Mouse (Mus musculus) lung, postnatal 0 days (tissue): ENCODE measurements around the gene Lekr1. TPM values are rescaled to one million over a fixed set of nuclear protein-coding genes. Genes with fewer than 3 reads are reported as not detected.
A peak's percentile ranks its signal among the peaks of the same experiment; 100 is the strongest.

Experiments
- ATAC-seq: fragments of 200-750 bp; cut with Nextera tagmentation; 2 replicates; pipeline ENCODE4 v1.8.0; 2017; ENCODE audit warnings: moderate library complexity
- DNase-seq: peaks from one replicate; pipeline ENCODE4 v3.0.0-alpha.2; 2016; ENCODE audit warnings: low spot score
- H3K27ac ChIP-seq: fragments of 300-500 bp; sonication (generic); 2 replicates; pipeline ENCODE4 v1.5.1; 2014; ENCODE audit warnings: antibody characterized with exemption, mild to moderate bottlenecking, low read length, mixed read lengths
- H3K27me3 ChIP-seq: fragments of 300-500 bp; sonication (generic); replicated peaks from 2 replicates; pipeline ENCODE4 v1.6.1; 2014; ENCODE audit warnings: low read length, mixed read lengths; ENCODE audit not compliant: insufficient read depth
- H3K36me3 ChIP-seq: fragments of 300-500 bp; sonication (generic); 2 replicates; pipeline ENCODE4 v1.6.1; 2014; ENCODE audit warnings: low read length, mixed read lengths; ENCODE audit not compliant: insufficient read depth
- H3K4me1 ChIP-seq: fragments of 300-500 bp; sonication (generic); 2 replicates; pipeline ENCODE4 v1.6.1; 2014; ENCODE audit warnings: antibody characterized with exemption, low read depth, low read length, mixed read lengths; ENCODE audit not compliant: insufficient read depth
- H3K4me2 ChIP-seq: fragments of 300-500 bp; sonication (generic); replicated peaks from 2 replicates; pipeline ENCODE4 v1.6.1; 2014; ENCODE audit warnings: low read depth, mild to moderate bottlenecking, low read length, moderate library complexity, mixed read lengths
- H3K4me3 ChIP-seq: fragments of 300-500 bp; sonication (generic); 2 replicates; pipeline ENCODE4 v1.5.1; 2014; ENCODE audit warnings: low read depth, low read length
- H3K9ac ChIP-seq: fragments of 300-500 bp; sonication (generic); replicated peaks from 2 replicates; pipeline ENCODE4 v1.6.1; 2014; ENCODE audit warnings: low read depth, mild to moderate bottlenecking
- H3K9me3 ChIP-seq: fragments of 300-500 bp; sonication (generic); 2 replicates; pipeline ENCODE4 v1.6.1; 2016; ENCODE audit warnings: low read length, mixed read lengths
- CTCF ChIP-seq: IDR thresholded peaks from 2 replicates; pipeline ENCODE4 v1.5.1; 2016; ENCODE audit warnings: antibody characterized with exemption, mild to moderate bottlenecking
- EP300 ChIP-seq: IDR thresholded peaks from 2 replicates; pipeline ENCODE4 v1.6.1; 2016; ENCODE audit warnings: antibody characterized with exemption, mild to moderate bottlenecking, control low read depth
- WGBS: fragments of 180-500 bp; shearing (Covaris S2); extraction: QIAGEN DNeasy Blood & Tissue Kit; methylation state at CpG from one replicate; pipeline ENCODE4 v1.1.7; 2014; 5-methylcytosine and 5-hydroxymethylcytosine counted together
- polyA plus RNA-seq: library from polyadenylated mRNA; unstranded; fragments of >200 nt; fragmentation: Nextera tagmentation; extraction: Ambion mirVana; gene quantifications from 2 replicates; pipeline ENCODE4 v1.2.1, GENCODE M21; 2015

Gene Lekr1
- polyA plus RNA-seq, 1 experiment from 2014 or later = 4.3 TPM

- WGBS = 83% methylated on average over 6 of the region's 6 CpGs
These were observed 38.9 kb upstream of the Lekr1 start for GRCm38 (mm10) chr3:65627021-65627706.

GRCm38 (mm10) chr3:65627707-65628028 is 38.4 kb upstream of the Lekr1 start:
- peak; percentile 64 for DNase-seq
- no peaks in the 10 kb centered on the region for H3K4me1 ChIP-seq
- no peak overlapping the region for H3K27ac ChIP-seq
- ATAC-seq = peak; percentile 86
- no peaks in the 10 kb centered on the region for H3K36me3 ChIP-seq
- H3K27me3 ChIP-seq = no peaks in the 10 kb centered on the region
- no peaks in the 10 kb centered on the region for H3K9me3 ChIP-seq
- WGBS = 66% methylated on average over 2 of the region's 2 CpGs
- no peak overlapping the region for H3K9ac ChIP-seq
- peak; percentile 97 for TF ChIP-seq EP300
- no peak for TF ChIP-seq CTCF
- H3K4me3 ChIP-seq = no peak overlapping the region
- no peak overlapping the region for H3K4me2 ChIP-seq

More at GRCm38 (mm10) chr3:65627021-65627706, 38.9 kb upstream of the Lekr1 start:
- no peaks in the 10 kb centered on the region for H3K36me3 ChIP-seq
- no peaks in the 10 kb centered on the region for H3K27me3 ChIP-seq
- no peak overlapping the region for H3K4me2 ChIP-seq
- ATAC-seq = no peak; the same call in 1 of the 2 replicates
- H3K9ac ChIP-seq = no peak overlapping the region
- TF ChIP-seq CTCF (no peak), EP300 (no peak)
- H3K4me3 ChIP-seq = no peak overlapping the region
- H3K9me3 ChIP-seq = no peaks in the 10 kb centered on the region
- H3K4me1 ChIP-seq = no peaks in the 10 kb centered on the region
- no peak overlapping the region for H3K27ac ChIP-seq
- no peak for DNase-seq

- no peak overlapping the region for H3K4me2 ChIP-seq
- 71% methylated on average over 9 of the region's 9 CpGs for whole genome bisulfite sequencing
- TF ChIP-seq EP300 (no peak), CTCF (no peak)
- no peak overlapping the region for H3K27ac ChIP-seq
- H3K9ac ChIP-seq = no peak overlapping the region
- no peaks in the 10 kb centered on the region for H3K4me1 ChIP-seq
- no peak overlapping the region for H3K4me3 ChIP-seq
- H3K36me3 ChIP-seq = no peaks in the 10 kb centered on the region
- ATAC-seq (no peak), DNase-seq (no peak)
- H3K27me3 ChIP-seq = no peaks in the 10 kb centered on the region
- H3K9me3 ChIP-seq = no peaks in the 10 kb centered on the region
These were observed 36.4 kb upstream of the Lekr1 start for GRCm38 (mm10) chr3:65629565-65630112.

GRCm38 (mm10) chr3:65633604-65634003 is 32.4 kb upstream of the Lekr1 start:
- Histone ChIP-seq H3K27ac (no peak overlapping the region), H3K36me3 (no peaks in the 10 kb centered on the region), H3K27me3 (no peaks in the 10 kb centered on the region), H3K9ac (no peak overlapping the region), H3K4me1 (no peaks in the 10 kb centered on the region), H3K4me2 (no peak overlapping the region), H3K4me3 (no peak overlapping the region), H3K9me3 (no peaks in the 10 kb centered on the region)
- ATAC-seq = no peak
- WGBS = 45% methylated on average over 4 of the region's 4 CpGs
- no peak for TF ChIP-seq EP300
- no peak for TF ChIP-seq CTCF
- DNase-seq = no peak

GRCm38 (mm10) chr3:65635983-65636382 is 30.0 kb upstream of the Lekr1 start:
- Histone ChIP-seq H3K9ac (no peak overlapping the region), H3K4me3 (no peak overlapping the region), H3K27ac (no peak overlapping the region), H3K9me3 (no peaks in the 10 kb centered on the region), H3K27me3 (no peaks in the 10 kb centered on the region), H3K4me2 (no peak overlapping the region), H3K4me1 (no peaks in the 10 kb centered on the region), H3K36me3 (no peaks in the 10 kb centered on the region)
- DNase-seq = peak; percentile 50
- TF ChIP-seq EP300 (0 out of 2 replicates have a peak, but pooled peaks have one; percentile 9), CTCF (no peak)
- 0 out of 2 replicates have a peak, but pooled peaks have one; percentile 40 for ATAC-seq
- WGBS = 46% methylated on average over 9 of the region's 9 CpGs

GRCm38 (mm10) chr3:65637313-65637712 is 28.7 kb upstream of the Lekr1 start:
- H3K4me3 ChIP-seq = no peak overlapping the region
- H3K9ac ChIP-seq = no peak overlapping the region
- no peaks in the 10 kb centered on the region for H3K9me3 ChIP-seq
- no peak overlapping the region for H3K27ac ChIP-seq
- DNase-seq (no peak), ATAC-seq (no peak)
- TF ChIP-seq EP300 (no peak), CTCF (no peak)
- H3K27me3 ChIP-seq = no peaks in the 10 kb centered on the region
- H3K4me2 ChIP-seq = no peak overlapping the region
- WGBS = 55% methylated on average over 7 of the region's 7 CpGs
- no peaks in the 10 kb centered on the region for H3K36me3 ChIP-seq
- no peaks in the 10 kb centered on the region for H3K4me1 ChIP-seq
